Mouse (Mus musculus): Measurements from ENCODE around the gene Poc1b. TPM values are rescaled to one million over a fixed set of nuclear protein-coding genes. Genes with fewer than 3 reads are reported as not detected.
A peak's percentile ranks its signal among the peaks of the same experiment; 100 is the strongest.

The Poc1b gene
- polyA plus RNA-seq, 1 experiment from 2014 or later: 10.3 TPM

- 63% methylated on average over 5 of the region's 5 CpGs for WGBS (ENCODE audit: insufficient replicate concordance)
- Histone ChIP-seq H3K9me3 (replicated peaks; ENCODE audit: control insufficient read depth, low read length) (no peaks in the 10 kb centered on the region), H3K27ac (ENCODE audit: low read depth, low read length) (no peak overlapping the region), H3K9ac (ENCODE audit: low read depth, low read length) (no peak overlapping the region), H3K4me1 (ENCODE audit: control insufficient read depth, insufficient read depth, low read length) (peaks cover 14% of the 10 kb centered on the region), H3K27me3 (ENCODE audit: control insufficient read depth, insufficient read depth, low read length) (no peaks in the 10 kb centered on the region), H3K4me2 (no peak overlapping the region), H3K4me3 (ENCODE audit: low read depth, low read length) (no peak overlapping the region), H3K36me3 (ENCODE audit: control insufficient read depth, insufficient read depth, low read length) (no peaks in the 10 kb centered on the region)
- ATAC-seq (replicated peaks; ENCODE audit: insufficient number of reproducible peaks, low FRiP score, low TSS enrichment): no peak
Observed at GRCm38 (mm10) chr10:99169765-99170129, 62.9 kb downstream of the Poc1b start.

DNA sequence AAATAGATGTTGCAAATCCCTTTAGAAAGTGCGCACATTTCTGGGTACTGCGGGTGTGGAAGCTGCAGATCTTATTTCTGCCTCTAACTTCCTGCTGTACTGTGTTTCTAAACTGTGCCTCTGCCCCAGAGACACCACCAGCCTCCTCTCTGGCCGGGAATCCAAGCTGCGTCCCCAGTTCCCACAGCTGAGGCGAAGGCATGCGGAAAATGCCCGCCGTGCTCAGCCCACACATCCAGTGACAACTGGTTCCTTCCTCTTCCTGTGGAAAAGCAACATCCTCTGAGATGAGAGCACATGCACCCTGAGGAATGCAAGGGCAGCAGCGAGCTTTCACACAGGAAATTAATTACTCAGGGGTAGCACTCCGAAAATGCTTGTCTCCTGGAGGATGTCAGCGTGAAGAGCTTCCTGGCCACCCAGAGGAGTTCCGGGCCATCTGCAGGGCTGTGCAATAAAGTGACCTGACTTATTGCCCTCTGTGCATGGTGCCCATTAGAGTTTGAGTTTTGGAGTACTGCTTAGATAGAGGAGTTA lies 65.2 kb downstream of the Poc1b start:
- Histone ChIP-seq H3K27ac (ENCODE audit: low read depth, low read length) (peak overlapping the region; percentile 76), H3K4me3 (ENCODE audit: low read depth, low read length) (peak overlapping the region; percentile 23; the same call in 1 of the 2 replicates), H3K4me2 (peak overlapping the region; percentile 54), H3K27me3 (ENCODE audit: control insufficient read depth, insufficient read depth, low read length) (no peaks in the 10 kb centered on the region), H3K9me3 (replicated peaks; ENCODE audit: control insufficient read depth, low read length) (no peaks in the 10 kb centered on the region), H3K9ac (ENCODE audit: low read depth, low read length) (0 out of 2 replicates have a peak overlapping the region, but pooled peaks have one; percentile 23), H3K36me3 (ENCODE audit: control insufficient read depth, insufficient read depth, low read length) (no peaks in the 10 kb centered on the region), H3K4me1 (ENCODE audit: control insufficient read depth, insufficient read depth, low read length) (peaks cover 12% of the 10 kb centered on the region)
- ATAC-seq (replicated peaks; ENCODE audit: insufficient number of reproducible peaks, low FRiP score, low TSS enrichment): peak; percentile 55; the same call in 1 of the 2 replicates
- 11% methylated on average over 12 of the region's 12 CpGs for WGBS (ENCODE audit: insufficient replicate concordance)

DNA sequence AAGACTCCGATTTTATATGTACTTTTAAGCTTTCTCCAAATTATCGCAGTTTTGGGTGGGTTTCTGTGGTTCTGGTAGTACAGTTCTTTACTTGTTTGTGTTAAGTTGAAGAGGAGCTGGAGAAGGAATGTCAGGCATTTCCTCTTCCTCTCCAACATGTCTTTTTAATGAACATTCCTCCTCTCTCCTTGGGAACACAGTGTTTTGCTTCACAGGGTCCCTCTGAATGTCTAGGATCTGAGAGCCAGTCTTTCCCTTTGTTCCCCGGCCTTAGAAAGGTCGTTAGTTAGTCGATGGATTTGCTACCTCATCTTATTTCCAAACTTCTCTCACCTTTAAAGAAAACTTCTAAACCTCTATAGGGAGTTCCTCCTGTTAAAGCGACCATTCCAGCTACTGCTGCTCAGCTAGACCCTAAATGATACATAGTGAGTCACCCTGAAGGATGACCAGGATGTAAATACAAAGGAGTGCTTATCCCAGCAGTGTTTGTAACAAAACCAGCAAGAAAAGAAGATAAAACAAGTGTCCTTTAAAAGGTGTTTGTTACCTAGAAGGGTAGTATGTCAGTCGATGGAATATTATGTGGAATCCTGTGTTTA lies 66.2 kb downstream of the Poc1b start:
- H3K9ac ChIP-seq (ENCODE audit: low read depth, low read length): no peak overlapping the region
- no peak for ATAC-seq (replicated peaks; ENCODE audit: insufficient number of reproducible peaks, low FRiP score, low TSS enrichment)
- H3K9me3 ChIP-seq (replicated peaks; ENCODE audit: control insufficient read depth, low read length): no peaks in the 10 kb centered on the region
- H3K27me3 ChIP-seq (ENCODE audit: control insufficient read depth, insufficient read depth, low read length): no peaks in the 10 kb centered on the region
- 40% methylated on average over 7 of the region's 7 CpGs for WGBS (ENCODE audit: insufficient replicate concordance)
- no peak overlapping the region for H3K4me3 ChIP-seq (ENCODE audit: low read depth, low read length)
- H3K27ac ChIP-seq (ENCODE audit: low read depth, low read length): peak overlapping the region; percentile 2; the same call in 1 of the 2 replicates
- H3K4me2 ChIP-seq: no peak overlapping the region
- peaks cover 12% of the 10 kb centered on the region for H3K4me1 ChIP-seq (ENCODE audit: control insufficient read depth, insufficient read depth, low read length)
- no peaks in the 10 kb centered on the region for H3K36me3 ChIP-seq (ENCODE audit: control insufficient read depth, insufficient read depth, low read length)

DNA sequence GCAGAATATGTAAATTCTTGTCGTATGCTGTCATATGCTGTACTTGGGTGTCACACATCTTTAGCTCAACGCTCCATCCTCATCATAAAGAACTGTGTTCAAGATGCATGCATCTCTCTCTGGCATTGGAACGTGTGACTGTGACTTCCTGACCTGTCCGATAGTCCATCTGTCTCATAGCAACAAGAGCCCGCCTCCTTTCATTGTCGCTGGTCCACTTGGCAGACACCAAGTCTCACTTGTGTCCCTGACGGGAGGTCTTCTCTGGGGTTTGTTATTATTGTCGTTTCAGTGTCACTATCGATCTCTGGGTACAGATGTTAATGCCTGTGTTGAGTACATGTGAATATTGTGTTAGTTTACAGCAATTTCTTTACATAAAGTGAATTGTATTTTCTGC lies 70.1 kb downstream of the Poc1b start:
- Histone ChIP-seq H3K9me3 (replicated peaks; ENCODE audit: control insufficient read depth, low read length) (no peaks in the 10 kb centered on the region), H3K27me3 (ENCODE audit: control insufficient read depth, insufficient read depth, low read length) (no peaks in the 10 kb centered on the region), H3K4me3 (ENCODE audit: low read depth, low read length) (no peak overlapping the region), H3K4me1 (ENCODE audit: control insufficient read depth, insufficient read depth, low read length) (peaks cover 4% of the 10 kb centered on the region), H3K36me3 (ENCODE audit: control insufficient read depth, insufficient read depth, low read length) (no peaks in the 10 kb centered on the region), H3K4me2 (no peak overlapping the region), H3K27ac (ENCODE audit: low read depth, low read length) (no peak overlapping the region), H3K9ac (ENCODE audit: low read depth, low read length) (no peak overlapping the region)
- WGBS (ENCODE audit: insufficient replicate concordance): 74% methylated on average over 9 of the region's 9 CpGs
- no peak for ATAC-seq (replicated peaks; ENCODE audit: insufficient number of reproducible peaks, low FRiP score, low TSS enrichment)

DNA sequence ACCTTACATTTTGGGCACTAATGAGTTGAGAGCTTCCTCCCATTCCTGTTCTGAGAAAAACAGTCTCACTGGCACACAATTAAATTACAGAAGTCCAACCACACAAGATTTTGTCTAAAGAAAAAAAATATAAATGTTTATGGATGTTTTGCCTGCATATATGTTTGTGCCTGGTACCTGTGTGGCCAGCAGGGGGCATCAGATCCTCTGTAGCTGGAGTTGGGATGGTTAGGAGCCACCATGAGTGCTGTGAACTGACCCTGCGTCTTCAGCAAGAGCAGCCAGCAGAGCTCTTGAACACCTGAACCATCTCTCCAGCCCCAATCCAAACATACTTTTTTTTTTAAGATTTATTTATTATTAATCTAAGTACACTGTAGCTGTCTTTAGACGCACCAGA lies 71.3 kb downstream of the Poc1b start:
- WGBS (ENCODE audit: insufficient replicate concordance): 95% methylated on average over 2 of the region's 2 CpGs

GRCm38 (mm10) chr10:99179122-99179521 lies 72.3 kb downstream of the Poc1b start:
- no peaks in the 10 kb centered on the region for H3K4me1 ChIP-seq (ENCODE audit: control insufficient read depth, insufficient read depth, low read length)
- H3K9me3 ChIP-seq (replicated peaks; ENCODE audit: control insufficient read depth, low read length): no peaks in the 10 kb centered on the region
- H3K27me3 ChIP-seq (ENCODE audit: control insufficient read depth, insufficient read depth, low read length): no peaks in the 10 kb centered on the region
- 86% methylated on average over 5 of the region's 5 CpGs for WGBS (ENCODE audit: insufficient replicate concordance)
- H3K36me3 ChIP-seq (ENCODE audit: control insufficient read depth, insufficient read depth, low read length): no peaks in the 10 kb centered on the region
- no peak for ATAC-seq (replicated peaks; ENCODE audit: insufficient number of reproducible peaks, low FRiP score, low TSS enrichment)
- H3K4me2 ChIP-seq: no peak overlapping the region
- no peak overlapping the region for H3K9ac ChIP-seq (ENCODE audit: low read depth, low read length)
- no peak overlapping the region for H3K4me3 ChIP-seq (ENCODE audit: low read depth, low read length)
- no peak overlapping the region for H3K27ac ChIP-seq (ENCODE audit: low read depth, low read length)

More for the DNA sequence above, 71.3 kb downstream of the Poc1b start:
- no peaks in the 10 kb centered on the region for H3K36me3 ChIP-seq (ENCODE audit: control insufficient read depth, insufficient read depth, low read length)
- no peak overlapping the region for H3K4me3 ChIP-seq (ENCODE audit: low read depth, low read length)
- no peak overlapping the region for H3K4me2 ChIP-seq
- no peak overlapping the region for H3K9ac ChIP-seq (ENCODE audit: low read depth, low read length)
- H3K27me3 ChIP-seq (ENCODE audit: control insufficient read depth, insufficient read depth, low read length): no peaks in the 10 kb centered on the region
- no peak for ATAC-seq (replicated peaks; ENCODE audit: insufficient number of reproducible peaks, low FRiP score, low TSS enrichment)
- H3K9me3 ChIP-seq (replicated peaks; ENCODE audit: control insufficient read depth, low read length): no peaks in the 10 kb centered on the region
- H3K4me1 ChIP-seq (ENCODE audit: control insufficient read depth, insufficient read depth, low read length): no peaks in the 10 kb centered on the region
- no peak overlapping the region for H3K27ac ChIP-seq (ENCODE audit: low read depth, low read length)

- no peak overlapping the region for H3K4me2 ChIP-seq
- H3K27ac ChIP-seq (ENCODE audit: low read depth, low read length): no peak overlapping the region
- ATAC-seq (replicated peaks; ENCODE audit: insufficient number of reproducible peaks, low FRiP score, low TSS enrichment): no peak
- no peak overlapping the region for H3K4me3 ChIP-seq (ENCODE audit: low read depth, low read length)
- H3K4me1 ChIP-seq (ENCODE audit: control insufficient read depth, insufficient read depth, low read length): no peaks in the 10 kb centered on the region
- no peaks in the 10 kb centered on the region for H3K9me3 ChIP-seq (replicated peaks; ENCODE audit: control insufficient read depth, low read length)
- WGBS (ENCODE audit: insufficient replicate concordance): 91% methylated on average over 4 of the region's 4 CpGs
- H3K9ac ChIP-seq (ENCODE audit: low read depth, low read length): no peak overlapping the region
- H3K27me3 ChIP-seq (ENCODE audit: control insufficient read depth, insufficient read depth, low read length): no peaks in the 10 kb centered on the region
- H3K36me3 ChIP-seq (ENCODE audit: control insufficient read depth, insufficient read depth, low read length): no peaks in the 10 kb centered on the region
Observed at GRCm38 (mm10) chr10:99179566-99179965, 72.7 kb downstream of the Poc1b start.

- no peaks in the 10 kb centered on the region for H3K27me3 ChIP-seq (ENCODE audit: control insufficient read depth, insufficient read depth, low read length)
- no peak overlapping the region for H3K4me2 ChIP-seq
- no peaks in the 10 kb centered on the region for H3K4me1 ChIP-seq (ENCODE audit: control insufficient read depth, insufficient read depth, low read length)
- H3K27ac ChIP-seq (ENCODE audit: low read depth, low read length): no peak overlapping the region
- no peak overlapping the region for H3K4me3 ChIP-seq (ENCODE audit: low read depth, low read length)
- no peaks in the 10 kb centered on the region for H3K9me3 ChIP-seq (replicated peaks; ENCODE audit: control insufficient read depth, low read length)
- H3K9ac ChIP-seq (ENCODE audit: low read depth, low read length): no peak overlapping the region
- no peaks in the 10 kb centered on the region for H3K36me3 ChIP-seq (ENCODE audit: control insufficient read depth, insufficient read depth, low read length)
- no peak for ATAC-seq (replicated peaks; ENCODE audit: insufficient number of reproducible peaks, low FRiP score, low TSS enrichment)
- 80% methylated on average over 8 of the region's 8 CpGs for WGBS (ENCODE audit: insufficient replicate concordance)
Observed at GRCm38 (mm10) chr10:99181497-99181896, 74.7 kb downstream of the Poc1b start.

DNA sequence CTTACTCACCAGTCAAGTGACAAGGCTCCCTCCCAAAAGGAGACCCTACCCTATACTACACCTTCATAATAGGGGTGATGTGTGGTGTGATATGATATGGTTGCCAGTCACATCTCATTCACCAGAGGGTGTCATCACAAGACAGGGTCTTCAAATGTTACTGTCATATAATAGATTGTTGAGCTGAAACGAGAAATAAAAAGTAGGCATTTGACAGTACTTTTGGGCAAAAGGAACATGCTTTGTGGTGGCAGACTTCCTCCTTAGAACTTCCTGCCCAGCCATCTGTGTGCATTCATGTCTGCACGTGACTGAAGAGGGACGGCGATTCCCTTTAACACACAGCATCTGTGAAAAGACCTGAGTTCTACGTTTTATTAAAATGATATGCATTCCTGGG lies 75.3 kb downstream of the Poc1b start:
- no peak overlapping the region for H3K27ac ChIP-seq (ENCODE audit: low read depth, low read length)
- H3K4me1 ChIP-seq (ENCODE audit: control insufficient read depth, insufficient read depth, low read length): no peaks in the 10 kb centered on the region
- H3K9ac ChIP-seq (ENCODE audit: low read depth, low read length): no peak overlapping the region
- H3K4me2 ChIP-seq: no peak overlapping the region
- no peak for ATAC-seq (replicated peaks; ENCODE audit: insufficient number of reproducible peaks, low FRiP score, low TSS enrichment)
- no peaks in the 10 kb centered on the region for H3K27me3 ChIP-seq (ENCODE audit: control insufficient read depth, insufficient read depth, low read length)
- 80% methylated on average over 5 of the region's 5 CpGs for WGBS (ENCODE audit: insufficient replicate concordance)
- no peak overlapping the region for H3K4me3 ChIP-seq (ENCODE audit: low read depth, low read length)
- H3K9me3 ChIP-seq (replicated peaks; ENCODE audit: control insufficient read depth, low read length): no peaks in the 10 kb centered on the region
- H3K36me3 ChIP-seq (ENCODE audit: control insufficient read depth, insufficient read depth, low read length): no peaks in the 10 kb centered on the region

Measured in heart, embryonic 11.5 days (tissue).